Mouse (Mus musculus) kidney, embryonic 16.5 days (tissue): ENCODE results near the gene Aff2. TPM values are rescaled to one million over a fixed set of nuclear protein-coding genes. Genes with fewer than 3 reads are reported as not detected.

Experiments used
- ATAC-seq: fragments of 200-750 bp; cut with Nextera tagmentation; 2 replicates; pipeline ENCODE4 v1.8.0; 2017; ENCODE audit warnings: moderate TSS enrichment; ENCODE audit not compliant: low FRiP score, low TSS enrichment
- H3K27ac ChIP-seq: fragments of 300-500 bp; sonication (generic); 2 replicates; pipeline ENCODE4 v1.5.1; 2014; ENCODE audit warnings: low read length
- H3K27me3 ChIP-seq: fragments of 300-500 bp; sonication (generic); 2 replicates; pipeline ENCODE4 v1.6.1; 2014; ENCODE audit warnings: low read length, control low read depth, mixed read lengths; ENCODE audit not compliant: insufficient read depth
- H3K36me3 ChIP-seq: fragments of 300-500 bp; sonication (generic); 2 replicates; pipeline ENCODE4 v1.6.1; 2014; ENCODE audit warnings: low read length, control low read depth, mixed read lengths; ENCODE audit not compliant: insufficient read depth
- H3K4me1 ChIP-seq: fragments of 300-500 bp; sonication (generic); 2 replicates; pipeline ENCODE4 v1.6.1; 2014; ENCODE audit warnings: low read length, control low read depth, mixed read lengths; ENCODE audit not compliant: insufficient read depth
- H3K4me2 ChIP-seq: fragments of 300-500 bp; sonication (generic); replicated peaks from 2 replicates; pipeline ENCODE4 v1.6.1; 2014; ENCODE audit warnings: low read depth, low read length
- H3K4me3 ChIP-seq: fragments of 300-500 bp; sonication (generic); 2 replicates; pipeline ENCODE4 v1.5.1; 2014; ENCODE audit warnings: mild to moderate bottlenecking, low read length
- H3K9ac ChIP-seq: fragments of 300-500 bp; sonication (generic); replicated peaks from 2 replicates; pipeline ENCODE4 v1.6.1; 2014; ENCODE audit warnings: low read length
- H3K9me3 ChIP-seq: fragments of 300-500 bp; sonication (generic); 2 replicates; pipeline ENCODE4 v1.6.1; 2016; ENCODE audit warnings: low read length, control low read depth
- WGBS: fragments of 180-500 bp; shearing (Covaris S2); extraction: QIAGEN DNeasy Blood & Tissue Kit; methylation state at CpG from one replicate; pipeline ENCODE4 v1.1.7; 2014; 5-methylcytosine and 5-hydroxymethylcytosine counted together
- polyA plus RNA-seq: library from polyadenylated mRNA; unstranded; fragments of >200 nt; fragmentation: Nextera tagmentation; extraction: Ambion mirVana; gene quantifications from 2 replicates; pipeline ENCODE4 v1.2.1, GENCODE M21; 2015

Gene Aff2
- polyA plus RNA-seq, 1 experiment from 2014 or later, result 0.91 TPM

GRCm38 (mm10) chrX:69438422-69438821 is 78.3 kb downstream of the Aff2 start:
- H3K9ac ChIP-seq, result no peak overlapping the region
- no peaks in the 10 kb centered on the region for H3K27me3 ChIP-seq
- no peaks in the 10 kb centered on the region for H3K9me3 ChIP-seq
- no peaks in the 10 kb centered on the region for H3K4me1 ChIP-seq
- H3K4me3 ChIP-seq, result no peak overlapping the region
- no peak overlapping the region for H3K4me2 ChIP-seq
- no peaks in the 10 kb centered on the region for H3K36me3 ChIP-seq
- ATAC-seq, result no peak
- no peak overlapping the region for H3K27ac ChIP-seq
- 83% methylated on average over 3 of the region's 3 CpGs for whole genome bisulfite sequencing

GRCm38 (mm10) chrX:69441937-69442336 is 81.8 kb downstream of the Aff2 start:
- no peaks in the 10 kb centered on the region for H3K4me1 ChIP-seq
- no peak for ATAC-seq
- no peak overlapping the region for H3K4me3 ChIP-seq
- no peaks in the 10 kb centered on the region for H3K9me3 ChIP-seq
- H3K27me3 ChIP-seq, result no peaks in the 10 kb centered on the region
- no peak overlapping the region for H3K4me2 ChIP-seq
- no peak overlapping the region for H3K9ac ChIP-seq
- H3K36me3 ChIP-seq, result no peaks in the 10 kb centered on the region
- no peak overlapping the region for H3K27ac ChIP-seq

- Histone ChIP-seq H3K4me2 (no peak overlapping the region), H3K4me1 (no peaks in the 10 kb centered on the region), H3K9me3 (no peaks in the 10 kb centered on the region), H3K4me3 (no peak overlapping the region), H3K27ac (no peak overlapping the region), H3K36me3 (no peaks in the 10 kb centered on the region), H3K9ac (no peak overlapping the region), H3K27me3 (no peaks in the 10 kb centered on the region)
- no peak for ATAC-seq
- WGBS, result 67% methylated on average over 2 of the region's 2 CpGs
These were observed 100.8 kb downstream of the Aff2 start for GRCm38 (mm10) chrX:69460896-69461295.

- ATAC-seq, result no peak
- WGBS, result 56% methylated on average over 3 of the region's 3 CpGs
- H3K9ac ChIP-seq, result no peak overlapping the region
These were observed 142.0 kb downstream of the Aff2 start for GRCm38 (mm10) chrX:69502061-69502460.

GRCm38 (mm10) chrX:69518040-69518575 is 158.0 kb downstream of the Aff2 start:
- Histone ChIP-seq H3K4me1 (no peaks in the 10 kb centered on the region), H3K9me3 (no peaks in the 10 kb centered on the region), H3K36me3 (no peaks in the 10 kb centered on the region), H3K9ac (no peak overlapping the region), H3K4me2 (no peak overlapping the region), H3K27me3 (no peaks in the 10 kb centered on the region), H3K27ac (no peak overlapping the region), H3K4me3 (no peak overlapping the region)
- WGBS, result 70% methylated on average over 6 of the region's 6 CpGs
- no peak for ATAC-seq

More at GRCm38 (mm10) chrX:69502061-69502460, 142.0 kb downstream of the Aff2 start:
- no peaks in the 10 kb centered on the region for H3K9me3 ChIP-seq
- H3K27ac ChIP-seq, result no peak overlapping the region
- no peak overlapping the region for H3K4me3 ChIP-seq
- no peak overlapping the region for H3K4me2 ChIP-seq
- H3K36me3 ChIP-seq, result no peaks in the 10 kb centered on the region
- no peaks in the 10 kb centered on the region for H3K4me1 ChIP-seq
- H3K27me3 ChIP-seq, result no peaks in the 10 kb centered on the region

GRCm38 (mm10) chrX:69540811-69541210 is 180.7 kb downstream of the Aff2 start:
- 50% methylated on average over 1 of the region's 1 CpGs for WGBS
- no peaks in the 10 kb centered on the region for H3K9me3 ChIP-seq
- H3K4me1 ChIP-seq, result no peaks in the 10 kb centered on the region
- H3K27me3 ChIP-seq, result no peaks in the 10 kb centered on the region
- H3K4me3 ChIP-seq, result no peak overlapping the region
- H3K36me3 ChIP-seq, result no peaks in the 10 kb centered on the region
- H3K9ac ChIP-seq, result no peak overlapping the region
- ATAC-seq, result no peak
- no peak overlapping the region for H3K27ac ChIP-seq
- H3K4me2 ChIP-seq, result no peak overlapping the region

GRCm38 (mm10) chrX:69579903-69580459 is 219.9 kb downstream of the Aff2 start:
- H3K9me3 ChIP-seq, result no peaks in the 10 kb centered on the region
- H3K27me3 ChIP-seq, result no peaks in the 10 kb centered on the region
- H3K4me1 ChIP-seq, result no peaks in the 10 kb centered on the region
- no peak overlapping the region for H3K27ac ChIP-seq
- no peaks in the 10 kb centered on the region for H3K36me3 ChIP-seq
- no peak overlapping the region for H3K4me2 ChIP-seq
- WGBS, result 88% methylated on average over 2 of the region's 2 CpGs
- H3K9ac ChIP-seq, result no peak overlapping the region
- no peak for ATAC-seq
- no peak overlapping the region for H3K4me3 ChIP-seq

- Histone ChIP-seq H3K4me1 (no peaks in the 10 kb centered on the region), H3K9me3 (no peaks in the 10 kb centered on the region), H3K27me3 (no peaks in the 10 kb centered on the region), H3K9ac (no peak overlapping the region), H3K27ac (no peak overlapping the region), H3K4me3 (no peak overlapping the region), H3K36me3 (no peaks in the 10 kb centered on the region), H3K4me2 (no peak overlapping the region)
- ATAC-seq, result no peak
These were observed 248.7 kb downstream of the Aff2 start for GRCm38 (mm10) chrX:69608793-69609192.

GRCm38 (mm10) chrX:69663038-69663437 is 302.9 kb downstream of the Aff2 start:
- H3K4me3 ChIP-seq, result no peak overlapping the region
- no peak overlapping the region for H3K27ac ChIP-seq
- no peaks in the 10 kb centered on the region for H3K4me1 ChIP-seq
- H3K4me2 ChIP-seq, result no peak overlapping the region
- H3K36me3 ChIP-seq, result no peaks in the 10 kb centered on the region
- WGBS, result 80% methylated on average over 2 of the region's 2 CpGs
- H3K27me3 ChIP-seq, result no peaks in the 10 kb centered on the region
- no peak for ATAC-seq
- H3K9ac ChIP-seq, result no peak overlapping the region
- H3K9me3 ChIP-seq, result no peaks in the 10 kb centered on the region

- H3K27ac ChIP-seq, result no peak overlapping the region
- no peaks in the 10 kb centered on the region for H3K9me3 ChIP-seq
- no peak overlapping the region for H3K9ac ChIP-seq
- H3K4me2 ChIP-seq, result no peak overlapping the region
- WGBS, result 69% methylated on average over 3 of the region's 3 CpGs
- no peak for ATAC-seq
- H3K4me3 ChIP-seq, result no peak overlapping the region
- H3K4me1 ChIP-seq, result no peaks in the 10 kb centered on the region
- H3K36me3 ChIP-seq, result no peaks in the 10 kb centered on the region
- H3K27me3 ChIP-seq, result no peaks in the 10 kb centered on the region
These were observed 306.1 kb downstream of the Aff2 start for GRCm38 (mm10) chrX:69666145-69666677.
